In the genomic region with DNA sequence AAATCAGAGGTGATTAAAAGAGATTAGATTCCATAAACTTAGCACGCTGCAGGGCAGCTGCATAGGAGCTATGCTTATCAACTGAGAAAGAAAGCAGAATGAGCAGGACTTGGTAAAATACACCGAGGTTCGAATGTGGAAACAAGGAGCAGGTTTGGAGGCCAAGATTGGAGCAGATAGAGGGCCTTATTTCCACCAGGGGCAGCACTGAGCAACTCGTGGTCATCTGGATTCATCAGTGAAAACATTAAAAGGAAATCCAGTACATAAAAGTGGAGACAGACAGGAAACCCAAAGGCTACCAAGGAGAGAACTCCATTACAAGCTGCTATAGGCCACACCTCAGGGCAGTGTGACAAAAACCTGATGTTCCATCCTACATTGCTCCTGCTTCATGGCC, we compare ENCODE assay signal across 16 mouse cellular contexts.
A peak's percentile ranks its signal among the peaks of the same experiment; 100 is the strongest.
DNase-seq lines count a peak whose midpoint lies in the region; ATAC-seq and TF ChIP-seq lines count a peak whose summit lies in the region.
"Had no signal": no experiment of that assay in that cellular context is flagged by ENCODE, and none has a peak within 500 bp of the region (broad histone marks: within the 10 kb centered on the region; RNA-seq: fewer than 3 reads in every experiment).

No protein-coding gene starts in this region.

- intact Hi-C loops in heart, adult 2 months (cut with DNase I), result no loop called here

- no peak for ATAC-seq in lung, postnatal 0 days

- TF ChIP-seq CTCF in heart, adult 2 months (IDR thresholded peaks at IDR 0.05), result peak; percentile 60
- peak; percentile 51 for TF ChIP-seq CTCF in lung, postnatal 0 days (IDR thresholded peaks at IDR 0.05)
- peak; percentile 27 to 37 (median 37); a peak in 4 of 6 replicates for TF ChIP-seq CTCF in MEL (IDR thresholded peaks at IDR 0.05 in 2 of 3, conservative IDR thresholded peaks at IDR 0.05 in 1 of 3; ENCODE audit: control insufficient read depth in 1 of 3, insufficient read depth in 1 of 3, low read depth in 2 of 3, low read length in 3 of 3, poor library complexity in 1 of 3, severe bottlenecking in 1 of 3)

- no peak overlapping the region for H3K4me3 ChIP-seq in heart, adult 2 months
- no peak overlapping the region for H3K4me3 ChIP-seq in lung, postnatal 0 days (ENCODE audit: low read depth, low read length)
- no peak overlapping the region for H3K4me3 ChIP-seq in MEL (ENCODE audit: control insufficient read depth in 1 of 2, insufficient read depth in 1 of 2, low read depth in 2 of 2, low read length in 2 of 2)
- H3K4me3 ChIP-seq: forebrain, embryonic 10.5 days; neural tube, embryonic 12.5 days had no signal

- H3K9me3 ChIP-seq in lung, postnatal 0 days (ENCODE audit: low read length), result no peaks in the 10 kb centered on the region
- no peaks in the 10 kb centered on the region for H3K9me3 ChIP-seq in MEL (replicated peaks; ENCODE audit: insufficient read depth, low read length)
- H3K9me3 ChIP-seq: forebrain, embryonic 10.5 days; neural tube, embryonic 12.5 days had no signal

- no peak for DNase-seq in heart, adult 2 months
- DNase-seq in heart, adult 11 months, result no peak
- no peak for DNase-seq in lung, postnatal 0 days (ENCODE audit: low spot score)
- no peak for DNase-seq in lung, postnatal 36 days
- DNase-seq in MEL (ENCODE audit: low read depth, low spot score), result no peak
- DNase-seq in induced T-regulatory cell, adult 2 months (ENCODE audit: low read depth), result peak; percentile 59
- no peak for DNase-seq in right cerebral cortex, adult 18-20 months
- DNase-seq in adrenal gland, adult 8-10 months, result no peak
- DNase-seq: adrenal gland, adult 2 months; cerebellum, adult 11-12 months; gastrocnemius, postnatal 10 days; lung, embryonic 14.5 days; thymus, postnatal 25 days had no signal

- H3K36me3 ChIP-seq in heart, adult 2 months (ENCODE audit: control insufficient read depth, insufficient read depth, low read length), result peaks cover 17% of the 10 kb centered on the region
- H3K36me3 ChIP-seq in lung, postnatal 0 days (ENCODE audit: insufficient read depth, low read length), result no peaks in the 10 kb centered on the region
- no peaks in the 10 kb centered on the region for H3K36me3 ChIP-seq in MEL (ENCODE audit: control insufficient read depth in 1 of 2, insufficient read depth in 2 of 2, low read length in 2 of 2)
- H3K36me3 ChIP-seq: forebrain, embryonic 10.5 days; neural tube, embryonic 12.5 days had no signal

- peaks cover 7% of the 10 kb centered on the region for H3K4me1 ChIP-seq in heart, adult 2 months (ENCODE audit: control insufficient read depth, insufficient read depth, low read length)
- H3K4me1 ChIP-seq in lung, postnatal 0 days (ENCODE audit: insufficient read depth, low read depth, low read length), result no peaks in the 10 kb centered on the region
- H3K4me1 ChIP-seq in MEL (ENCODE audit: control insufficient read depth in 1 of 2, insufficient read depth in 2 of 2, low read length in 2 of 2), result no peaks in the 10 kb centered on the region
- H3K4me1 ChIP-seq: forebrain, embryonic 10.5 days had no signal

- TF ChIP-seq EP300 in heart, adult 2 months (IDR thresholded peaks at IDR 0.05; ENCODE audit: insufficient read depth, low read depth, low read length), result no peak
- TF ChIP-seq EP300 in lung, postnatal 0 days (IDR thresholded peaks at IDR 0.05), result no peak
- no peak for TF ChIP-seq EP300 in MEL (IDR thresholded peaks at IDR 0.05; ENCODE audit: low read depth in 1 of 2, low read length in 2 of 2)

- H3K4me2 ChIP-seq in lung, postnatal 0 days (replicated peaks; ENCODE audit: low read depth, low read length), result no peak overlapping the region
- H3K4me2 ChIP-seq: lung, embryonic 14.5 days; midbrain, embryonic 11.5 days; neural tube, embryonic 12.5 days had no signal

- no peak for TF ChIP-seq POLR2A in heart, adult 2 months (IDR thresholded peaks at IDR 0.05; ENCODE audit: insufficient read depth, low read depth, low read length)
- TF ChIP-seq POLR2A in MEL (IDR thresholded peaks at IDR 0.05; ENCODE audit: control insufficient read depth in 1 of 2, insufficient read depth in 1 of 2, low read depth in 1 of 2, low read length in 2 of 2, poor library complexity in 1 of 2), result no peak

- H3K79me2 ChIP-seq in heart, adult 2 months (replicated peaks; ENCODE audit: control insufficient read depth, insufficient read depth, low read length), result peaks cover 4% of the 10 kb centered on the region
- H3K79me2 ChIP-seq in MEL (ENCODE audit: control insufficient read depth, insufficient read depth, low read length, poor library complexity), result no peaks in the 10 kb centered on the region

- no peak overlapping the region for H3K27ac ChIP-seq in heart, adult 2 months
- no peak overlapping the region for H3K27ac ChIP-seq in lung, postnatal 0 days (ENCODE audit: low read length)
- H3K27ac ChIP-seq in MEL (ENCODE audit: control insufficient read depth, low read depth, low read length), result no peak overlapping the region
- H3K27ac ChIP-seq: forebrain, embryonic 10.5 days; neural tube, embryonic 12.5 days had no signal

- TF ChIP-seq RAD21 in MEL (IDR thresholded peaks at IDR 0.05; ENCODE audit: low read depth, low read length), result no peak; the same call in 1 of the 2 replicates

- 85% methylated on average over 4 of the region's 4 CpGs for WGBS in heart, adult 2 months
- WGBS in lung, postnatal 0 days, result 84% methylated on average over 4 of the region's 4 CpGs

- H3K9ac ChIP-seq in heart, adult 2 months (ENCODE audit: low read depth, low read length), result no peak overlapping the region
- no peak overlapping the region for H3K9ac ChIP-seq in lung, postnatal 0 days (replicated peaks; ENCODE audit: low read depth)
- H3K9ac ChIP-seq in MEL (ENCODE audit: control insufficient read depth, low read depth, low read length, poor library complexity, severe bottlenecking), result no peak overlapping the region
- H3K9ac ChIP-seq: lung, embryonic 14.5 days; neural tube, embryonic 12.5 days had no signal

- H3K27me3 ChIP-seq in heart, adult 2 months (ENCODE audit: control insufficient read depth, insufficient read depth, low read length), result no peaks in the 10 kb centered on the region
- H3K27me3 ChIP-seq in lung, postnatal 0 days (replicated peaks; ENCODE audit: insufficient read depth, low read length), result no peaks in the 10 kb centered on the region
- peaks cover 4 to 6% of the 10 kb centered on the region in 2 experiments; a peak in 3 of 4 replicates for H3K27me3 ChIP-seq in MEL (ENCODE audit: control insufficient read depth in 1 of 2, insufficient read depth in 2 of 2, low read length in 2 of 2)
- H3K27me3 ChIP-seq: neural tube, embryonic 12.5 days had no signal

TF ChIP-seq in MEL, 35 proteins besides CTCF, POLR2A, EP300 and RAD21:
- TF ChIP-seq GATA1 (IDR thresholded peaks at IDR 0.05; ENCODE audit: low read depth, low read length), result no peak
- peak; percentile 16; the same call in 1 of the 2 replicates for TF ChIP-seq SMC3 (IDR thresholded peaks at IDR 0.05; ENCODE audit: low read depth, low read length)
